Mouse (Mus musculus) heart, adult 8-10 months (tissue): ENCODE measurements around the gene Ttll3. TPM values are rescaled to one million over a fixed set of nuclear protein-coding genes. Genes with fewer than 3 reads are reported as not detected.

Experiments
- DNase-seq: peaks from one replicate; pipeline ENCODE4 v3.0.0; 2022; ENCODE audit warnings: low spot score
- microRNA-seq: library from miRNA; unstranded; fragments of <30 nt; microRNA quantifications from one replicate; pipeline ENCODE4 v1.2.0, GENCODE M21; 2022
- total RNA-seq, 4 experiments: library from RNA; stranded (reverse); gene quantifications; 2 replicates each; pipeline ENCODE4 v1.2.4; 2022

The Ttll3 gene
- total RNA-seq, 4 experiments from 2014 or later: 0.44 to 1.0 (median 0.76) TPM

GRCm38 (mm10) chr6:113457952-113458534 lies 69.0 kb downstream of the Ttll3 start, which contains the start of gene Il17re:
Il17re (plus strand) TSS chr6:113458484.
- DNase-seq: no peak

GRCm38 (mm10) chr6:113458635-113459034 lies 69.6 kb downstream of the Ttll3 start:
- no peak for DNase-seq

GRCm38 (mm10) chr6:113464040-113464439 lies 75.0 kb downstream of the Ttll3 start:
- no peak for DNase-seq

Small RNAs within 50 kb of the gene (microRNA-seq; reads per million reads assigned to microRNA genes)
- gene Gm24387: not detected

Other genes with a start within 250 kb of the Ttll3 start
- gene Lhfpl4, start 193.9 kb upstream of the Ttll3 start, total RNA-seq: under 1 TPM; 0.29 to 0.59 (median 0.32) TPM
- 10 to 100 TPM; 15.1 to 18.3 (median 16.5) TPM for gene Mtmr14, start 151.4 kb upstream of the Ttll3 start, total RNA-seq
- gene Cpne9, start 107.0 kb upstream of the Ttll3 start, total RNA-seq: under 1 TPM in 1 of 4 experiments, not detected in 3; 0.25 TPM
- 10 to 100 TPM; 13.2 to 16.0 (median 14.7) TPM for gene Brpf1, start 82.1 kb upstream of the Ttll3 start, total RNA-seq
- 1 to 10 TPM; 4.8 to 6.6 (median 5.0) TPM for gene Ogg1, start 62.3 kb upstream of the Ttll3 start, total RNA-seq
- 10 to 100 TPM; 60.0 to 79.3 (median 71.7) TPM for gene Camk1, start 45.3 kb upstream of the Ttll3 start, total RNA-seq
- 10 to 100 TPM; 20.7 to 23.8 (median 23.2) TPM for gene Tada3, start 11.4 kb upstream of the Ttll3 start, total RNA-seq
- gene Arpc4, start 11.1 kb upstream of the Ttll3 start, total RNA-seq: 10 to 100 TPM; 58.5 to 72.8 (median 62.0) TPM
- gene Rpusd3, start 30.1 kb downstream of the Ttll3 start, total RNA-seq: 10 to 100 TPM in 3 of 4 experiments, 1 to 10 TPM in 1; 8.2 to 11.7 (median 11.2) TPM
- gene Cidec, start 46.5 kb downstream of the Ttll3 start, total RNA-seq: 1 to 10 TPM; 3.1 to 5.7 (median 4.6) TPM
- 10 to 100 TPM; 21.0 to 21.4 (median 21.1) TPM for gene Jagn1, start 53.3 kb downstream of the Ttll3 start, total RNA-seq
- 1 to 10 TPM in 2 of 4 experiments, under 1 TPM in 2; 0.60 to 2.0 (median 1.1) TPM for gene Il17re, start 69.2 kb downstream of the Ttll3 start, total RNA-seq
- gene Il17rc, start 82.2 kb downstream of the Ttll3 start, total RNA-seq: 1 to 10 TPM; 5.6 to 9.9 (median 7.5) TPM
- gene Creld1, start 94.0 kb downstream of the Ttll3 start, total RNA-seq: 10 to 100 TPM; 53.9 to 63.4 (median 59.2) TPM
- not detected for gene Prrt3, start 112.7 kb downstream of the Ttll3 start, total RNA-seq
- 10 to 100 TPM; 56.4 to 60.9 (median 57.3) TPM for gene Emc3, start 142.4 kb downstream of the Ttll3 start, total RNA-seq
- gene Fancd2, start 142.4 kb downstream of the Ttll3 start, total RNA-seq: under 1 TPM; 0.06 to 0.79 (median 0.18) TPM
- gene Fancd2os, start 211.5 kb downstream of the Ttll3 start, total RNA-seq: not detected
- gene Brk1, start 215.5 kb downstream of the Ttll3 start, total RNA-seq: 10 to 100 TPM; 68.5 to 83.3 (median 75.0) TPM
- 10 to 100 TPM in 1 of 4 experiments, 1 to 10 TPM in 3; 8.4 to 10.7 (median 9.4) TPM for gene Vhl, start 234.7 kb downstream of the Ttll3 start, total RNA-seq
- gene Irak2, start 249.2 kb downstream of the Ttll3 start, total RNA-seq: 10 to 100 TPM in 2 of 4 experiments, 1 to 10 TPM in 2; 8.1 to 13.5 (median 10.6) TPM